Mouse (Mus musculus) ovary, postnatal 14 days (tissue): ENCODE measurements at regions not wholly inside any gene's neighbourhood (a gene's known extent, or its start where the extent isn't known, plus 50 kb on each side); places are given as distances from the start of the nearest gene placed in this dataset.

Experiments
- DNase-seq: peaks from one replicate; pipeline ENCODE4 v3.0.0; 2022; ENCODE audit warnings: low spot score

- peak; percentile 63 for DNase-seq
Measured at GRCm38 (mm10) chr10:53435181-53435874, 55.6 kb upstream of the Cep85l start.

- peak; percentile 31 for DNase-seq
Measured at GRCm38 (mm10) chr10:53434376-53435171, 54.8 kb upstream of the Cep85l start.

GRCm38 (mm10) chr10:53432794-53433193 lies 53.0 kb upstream of the Cep85l start:
- no peak for DNase-seq

GRCm38 (mm10) chr10:53429539-53430344 lies 50.0 kb upstream of the Cep85l start:
- DNase-seq: no peak
